Mouse (Mus musculus): Measurements from ENCODE around the gene Chmp4b. TPM values are rescaled to one million over a fixed set of nuclear protein-coding genes. Genes with fewer than 3 reads are reported as not detected.
A peak's percentile ranks its signal among the peaks of the same experiment; 100 is the strongest.

Chmp4b gene
- polyA plus RNA-seq, 1 experiment from 2014 or later = 28.7 TPM

DNA sequence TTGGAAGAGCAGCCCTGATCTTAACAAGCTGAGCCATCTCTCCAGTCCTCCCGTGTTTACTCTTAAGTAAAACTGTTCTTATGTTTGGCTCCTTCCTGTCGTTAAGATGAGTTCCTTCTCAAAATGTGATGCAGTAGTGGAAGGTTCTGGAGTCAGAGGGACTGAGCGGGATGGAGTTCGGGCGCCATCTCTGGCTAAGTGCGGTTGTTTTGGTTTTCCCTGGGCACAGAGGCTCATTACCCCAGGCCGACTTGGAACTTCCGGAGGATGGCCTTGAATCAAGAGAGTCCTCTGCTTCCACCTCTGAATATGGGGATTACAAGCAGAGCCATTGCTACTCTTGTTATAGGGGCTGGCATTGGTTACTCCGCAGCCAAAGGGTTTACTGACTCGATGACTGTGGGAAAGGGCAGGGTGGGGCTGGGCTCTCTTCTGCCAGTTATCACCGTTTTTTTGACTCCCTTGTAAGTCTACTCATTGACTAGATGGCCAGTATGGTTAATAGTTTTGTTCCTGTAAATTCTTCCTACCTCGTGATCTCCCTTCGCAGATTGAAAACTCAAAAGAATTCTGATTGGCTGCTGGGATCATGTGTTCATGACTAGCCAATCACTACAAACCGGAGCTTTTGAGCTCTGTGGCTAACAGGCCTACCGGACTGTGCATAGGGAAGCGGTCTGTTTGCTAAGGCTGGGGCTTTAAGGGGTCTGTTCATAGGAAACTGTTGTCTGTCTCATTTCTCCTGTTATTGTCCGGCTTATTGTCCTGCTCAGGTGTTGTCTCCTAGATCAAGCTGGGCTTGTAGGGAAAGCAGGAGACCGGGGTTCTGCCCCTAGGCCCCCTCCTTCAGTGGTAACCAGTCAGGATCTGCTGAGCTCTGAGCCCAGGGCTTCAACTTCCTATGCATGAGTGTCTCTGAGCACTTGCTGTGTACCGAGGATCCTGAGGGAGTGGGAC, 25.4 kb downstream of the Chmp4b start:
- H3K9ac ChIP-seq (ENCODE audit: low read depth, low read length) = peak overlapping the region; percentile 41

DNA sequence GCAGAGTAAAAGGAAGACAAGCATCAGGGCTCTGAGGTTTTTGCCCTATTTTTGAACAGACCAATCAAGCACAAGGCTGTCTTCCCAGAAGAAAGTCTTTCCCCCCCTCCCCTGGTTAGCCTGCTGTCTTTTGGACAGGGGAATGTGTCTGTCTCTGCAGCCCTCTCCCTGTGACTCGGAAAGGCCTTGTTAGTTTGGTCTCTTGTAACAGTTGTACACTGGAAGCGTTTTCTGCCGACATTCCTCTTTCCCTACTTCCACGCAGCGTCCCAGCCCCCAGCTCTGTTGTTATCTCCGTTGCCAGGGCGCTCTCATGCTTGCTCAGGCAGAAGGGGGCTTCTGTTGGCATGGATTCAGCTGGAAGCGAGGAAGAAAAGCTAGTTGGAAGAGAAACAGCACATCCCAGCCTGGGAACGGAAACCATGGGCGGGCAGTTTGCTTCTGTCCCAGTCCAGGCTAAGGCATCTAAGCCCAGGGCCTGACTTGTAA, 26.2 kb downstream of the Chmp4b start:
- peak; percentile 66 for ATAC-seq
- 14% methylated on average over 10 of the region's 10 CpGs for WGBS
- peaks cover 22% of the 10 kb centered on the region for H3K4me1 ChIP-seq (ENCODE audit: control insufficient read depth, insufficient read depth, low read length)
- peak overlapping the region; percentile 41; the same call in 1 of the 2 replicates for H3K9ac ChIP-seq (ENCODE audit: low read depth, low read length)
- H3K4me3 ChIP-seq (ENCODE audit: low read length) = peak overlapping the region; percentile 16; the same call in 1 of the 2 replicates
- no peaks in the 10 kb centered on the region for H3K27me3 ChIP-seq (replicated peaks; ENCODE audit: control insufficient read depth, insufficient read depth, low read length)
- H3K36me3 ChIP-seq (ENCODE audit: control insufficient read depth, insufficient read depth, low read length) = no peaks in the 10 kb centered on the region
- no peaks in the 10 kb centered on the region for H3K9me3 ChIP-seq (ENCODE audit: control insufficient read depth, low read length)
- peak overlapping the region; percentile 43 for H3K4me2 ChIP-seq (ENCODE audit: low read depth, low read length)
- H3K27ac ChIP-seq (ENCODE audit: low read length) = peak overlapping the region; percentile 96

More for the DNA sequence above, 25.4 kb downstream of the Chmp4b start:
- WGBS = 52% methylated on average over 19 of the region's 19 CpGs
- ATAC-seq = peak; percentile 78
- Histone ChIP-seq H3K4me3 (ENCODE audit: low read length) (peak overlapping the region; percentile 16; the same call in 1 of the 2 replicates), H3K9me3 (ENCODE audit: control insufficient read depth, low read length) (no peaks in the 10 kb centered on the region), H3K27me3 (replicated peaks; ENCODE audit: control insufficient read depth, insufficient read depth, low read length) (no peaks in the 10 kb centered on the region), H3K36me3 (ENCODE audit: control insufficient read depth, insufficient read depth, low read length) (no peaks in the 10 kb centered on the region), H3K27ac (ENCODE audit: low read length) (peak overlapping the region; percentile 96), H3K4me2 (ENCODE audit: low read depth, low read length) (peak overlapping the region; percentile 43), H3K4me1 (ENCODE audit: control insufficient read depth, insufficient read depth, low read length) (peaks cover 20% of the 10 kb centered on the region)

DNA sequence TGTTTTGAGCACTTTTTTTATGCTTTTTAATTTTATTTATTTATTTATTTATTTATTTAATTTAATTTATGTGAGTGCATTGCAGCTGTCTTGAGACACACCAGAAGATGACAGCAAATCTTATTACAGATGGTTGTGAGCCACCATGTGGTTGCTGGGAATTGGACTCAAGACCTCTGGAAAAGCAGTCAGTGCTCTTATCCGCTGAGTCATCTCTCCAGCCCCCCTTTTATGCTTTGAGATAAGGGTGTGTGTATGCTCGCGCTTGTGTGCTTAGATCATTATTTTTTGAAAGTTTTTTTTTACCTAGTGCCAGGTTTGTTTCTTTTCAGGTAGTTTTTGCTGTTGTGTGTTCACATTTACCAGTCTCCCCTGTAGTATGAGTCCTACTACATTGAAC, 27.5 kb downstream of the Chmp4b start:
- ATAC-seq = no peak
- Histone ChIP-seq H3K4me2 (ENCODE audit: low read depth, low read length) (no peak overlapping the region), H3K9me3 (ENCODE audit: control insufficient read depth, low read length) (no peaks in the 10 kb centered on the region), H3K36me3 (ENCODE audit: control insufficient read depth, insufficient read depth, low read length) (no peaks in the 10 kb centered on the region), H3K4me1 (ENCODE audit: control insufficient read depth, insufficient read depth, low read length) (peaks cover 25% of the 10 kb centered on the region), H3K4me3 (ENCODE audit: low read length) (no peak overlapping the region), H3K27ac (ENCODE audit: low read length) (no peak overlapping the region), H3K27me3 (replicated peaks; ENCODE audit: control insufficient read depth, insufficient read depth, low read length) (no peaks in the 10 kb centered on the region), H3K9ac (ENCODE audit: low read depth, low read length) (no peak overlapping the region)
- 67% methylated on average over 3 of the region's 3 CpGs for WGBS

DNA sequence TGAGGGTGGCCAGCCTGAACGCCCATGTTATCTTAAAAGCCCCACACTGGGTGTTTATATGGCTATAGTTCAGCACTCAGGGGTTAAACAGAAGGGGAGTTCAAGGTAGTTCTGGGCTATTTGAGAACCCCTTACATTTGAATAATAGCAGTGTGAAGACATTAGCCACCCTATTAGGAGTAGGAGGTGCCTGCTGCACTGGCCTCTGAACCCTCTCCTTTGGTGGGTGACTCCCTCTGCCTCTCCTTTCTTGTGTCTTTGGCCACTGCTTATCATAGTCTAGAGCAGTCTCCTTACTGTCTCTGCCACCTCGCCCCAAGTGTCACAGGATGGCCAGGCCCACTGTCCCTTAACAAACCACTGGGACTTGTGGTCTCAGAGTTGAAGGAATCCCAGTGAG, 28.8 kb downstream of the Chmp4b start:
- Histone ChIP-seq H3K27ac (ENCODE audit: low read length) (no peak overlapping the region), H3K27me3 (replicated peaks; ENCODE audit: control insufficient read depth, insufficient read depth, low read length) (no peaks in the 10 kb centered on the region), H3K9me3 (ENCODE audit: control insufficient read depth, low read length) (no peaks in the 10 kb centered on the region), H3K4me3 (ENCODE audit: low read length) (no peak overlapping the region), H3K9ac (ENCODE audit: low read depth, low read length) (no peak overlapping the region), H3K4me2 (ENCODE audit: low read depth, low read length) (no peak overlapping the region), H3K4me1 (ENCODE audit: control insufficient read depth, insufficient read depth, low read length) (peaks cover 25% of the 10 kb centered on the region), H3K36me3 (ENCODE audit: control insufficient read depth, insufficient read depth, low read length) (no peaks in the 10 kb centered on the region)
- 66% methylated on average over 2 of the region's 2 CpGs for WGBS
- no peak for ATAC-seq

DNA sequence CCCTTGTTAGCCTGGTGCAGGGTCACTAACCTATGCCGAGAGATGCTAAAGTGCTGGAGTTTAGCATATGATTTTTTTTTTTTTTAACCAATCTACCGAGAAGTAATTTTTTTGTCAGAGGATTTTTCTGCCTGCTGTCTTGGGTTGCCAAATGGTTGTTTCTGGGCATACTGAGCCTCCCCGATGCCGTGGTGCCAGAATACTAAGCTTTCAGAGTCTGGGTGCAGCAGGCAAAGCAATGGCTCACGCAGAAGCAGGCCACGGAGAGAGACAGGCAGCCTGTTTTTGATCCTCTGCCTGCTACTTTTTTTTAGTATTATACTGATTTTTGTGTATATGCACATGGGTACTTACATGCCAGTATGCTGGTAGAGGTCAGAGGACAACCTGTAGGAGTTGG, 29.4 kb downstream of the Chmp4b start:
- 88% methylated on average over 6 of the region's 6 CpGs for WGBS
- Histone ChIP-seq H3K4me2 (ENCODE audit: low read depth, low read length) (no peak overlapping the region), H3K4me1 (ENCODE audit: control insufficient read depth, insufficient read depth, low read length) (peaks cover 25% of the 10 kb centered on the region)

DNA sequence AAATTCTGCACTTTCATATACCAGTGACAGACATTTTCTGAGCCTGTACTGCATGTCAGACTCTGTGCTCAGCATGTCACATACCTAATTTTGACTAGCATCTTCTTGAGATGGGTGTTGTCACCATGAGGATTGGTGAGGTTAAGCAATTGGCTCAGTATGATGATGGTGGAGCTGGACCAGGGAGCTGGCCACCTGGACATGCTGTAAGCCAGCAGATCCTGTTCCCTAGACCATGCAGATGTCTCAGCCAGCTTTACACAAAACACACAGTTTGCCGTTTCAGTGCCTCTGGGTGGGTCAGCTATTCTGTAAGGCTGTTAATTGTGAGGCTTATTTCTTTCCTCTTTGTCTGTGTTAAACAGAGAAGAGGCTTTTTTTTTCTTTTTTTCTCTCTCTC, 31.2 kb downstream of the Chmp4b start:
- WGBS = 56% methylated on average over 1 of the region's 1 CpGs
- Histone ChIP-seq H3K4me3 (ENCODE audit: low read length) (no peak overlapping the region), H3K4me2 (ENCODE audit: low read depth, low read length) (no peak overlapping the region), H3K9me3 (ENCODE audit: control insufficient read depth, low read length) (no peaks in the 10 kb centered on the region), H3K27me3 (replicated peaks; ENCODE audit: control insufficient read depth, insufficient read depth, low read length) (no peaks in the 10 kb centered on the region), H3K36me3 (ENCODE audit: control insufficient read depth, insufficient read depth, low read length) (no peaks in the 10 kb centered on the region), H3K9ac (ENCODE audit: low read depth, low read length) (no peak overlapping the region), H3K27ac (ENCODE audit: low read length) (no peak overlapping the region), H3K4me1 (ENCODE audit: control insufficient read depth, insufficient read depth, low read length) (peaks cover 12% of the 10 kb centered on the region)
- ATAC-seq = no peak

More for the DNA sequence above, 29.4 kb downstream of the Chmp4b start:
- Histone ChIP-seq H3K9ac (ENCODE audit: low read depth, low read length) (no peak overlapping the region), H3K27ac (ENCODE audit: low read length) (no peak overlapping the region), H3K27me3 (replicated peaks; ENCODE audit: control insufficient read depth, insufficient read depth, low read length) (no peaks in the 10 kb centered on the region), H3K36me3 (ENCODE audit: control insufficient read depth, insufficient read depth, low read length) (no peaks in the 10 kb centered on the region), H3K9me3 (ENCODE audit: control insufficient read depth, low read length) (no peaks in the 10 kb centered on the region), H3K4me3 (ENCODE audit: low read length) (no peak overlapping the region)
- ATAC-seq = no peak

DNA sequence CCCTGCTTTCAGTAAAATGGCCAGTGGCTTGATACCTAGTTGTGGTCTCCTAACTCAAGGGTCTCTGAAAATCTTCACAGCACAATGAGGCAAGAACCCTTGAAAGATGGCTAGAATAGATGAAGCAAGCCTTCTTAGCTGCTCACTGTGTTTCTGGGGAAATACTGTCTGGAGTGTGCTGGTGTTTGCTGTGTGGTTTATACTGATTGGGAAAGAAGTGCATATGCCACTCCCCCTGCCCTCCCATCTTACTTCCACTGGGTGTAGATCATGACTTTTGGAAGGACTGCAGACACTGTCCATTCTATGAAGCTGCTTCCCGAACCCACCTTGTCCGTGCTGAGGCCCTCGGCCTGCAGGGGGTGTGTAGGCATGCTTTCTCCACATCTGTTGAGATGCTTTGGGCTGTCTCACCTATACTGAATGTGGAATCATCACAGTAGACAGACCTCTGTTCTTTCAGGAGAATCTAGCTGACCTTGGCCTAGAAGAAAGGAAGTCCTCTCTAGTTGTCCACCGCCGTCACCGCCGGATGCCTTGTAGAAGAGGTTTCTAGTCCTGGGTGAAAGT, 33.5 kb downstream of the Chmp4b start:
- ATAC-seq = no peak
- 92% methylated on average over 7 of the region's 7 CpGs for WGBS

DNA sequence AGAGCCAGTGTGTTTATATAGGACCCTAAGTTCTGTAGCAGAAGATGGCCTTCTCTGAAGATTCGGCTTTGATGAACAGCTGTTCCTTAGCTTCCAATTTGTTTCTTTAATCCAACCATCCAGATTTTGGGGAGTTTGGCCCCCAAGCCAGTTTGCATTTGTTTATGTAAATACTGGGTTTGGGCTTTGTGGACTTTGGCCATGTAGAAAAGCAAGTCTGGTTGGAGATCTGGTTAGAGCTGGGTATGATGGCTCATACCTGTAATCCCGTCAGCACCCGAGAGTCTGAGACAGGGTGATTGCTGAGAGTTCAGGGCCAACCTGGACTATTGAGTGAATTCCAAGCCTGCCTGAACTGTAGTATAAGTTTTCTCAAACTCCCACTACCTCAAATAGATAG, 34.3 kb downstream of the Chmp4b start:
- ATAC-seq = no peak
- H3K27me3 ChIP-seq (replicated peaks; ENCODE audit: control insufficient read depth, insufficient read depth, low read length) = no peaks in the 10 kb centered on the region
- H3K9ac ChIP-seq (ENCODE audit: low read depth, low read length) = no peak overlapping the region
- no peak overlapping the region for H3K4me2 ChIP-seq (ENCODE audit: low read depth, low read length)
- H3K27ac ChIP-seq (ENCODE audit: low read length) = no peak overlapping the region
- 69% methylated on average over 3 of the region's 3 CpGs for WGBS
- 0 out of 2 replicates have a peak, but pooled peaks cover 6% of the 10 kb centered on the region for H3K4me1 ChIP-seq (ENCODE audit: control insufficient read depth, insufficient read depth, low read length)
- H3K9me3 ChIP-seq (ENCODE audit: control insufficient read depth, low read length) = no peaks in the 10 kb centered on the region
- no peak overlapping the region for H3K4me3 ChIP-seq (ENCODE audit: low read length)
- H3K36me3 ChIP-seq (ENCODE audit: control insufficient read depth, insufficient read depth, low read length) = peaks cover 10% of the 10 kb centered on the region; the same call in 1 of the 2 replicates

More for the DNA sequence above, 33.5 kb downstream of the Chmp4b start:
- Histone ChIP-seq H3K4me1 (ENCODE audit: control insufficient read depth, insufficient read depth, low read length) (0 out of 2 replicates have a peak, but pooled peaks cover 6% of the 10 kb centered on the region), H3K9ac (ENCODE audit: low read depth, low read length) (no peak overlapping the region), H3K27ac (ENCODE audit: low read length) (no peak overlapping the region), H3K4me2 (ENCODE audit: low read depth, low read length) (no peak overlapping the region), H3K36me3 (ENCODE audit: control insufficient read depth, insufficient read depth, low read length) (peaks cover 6% of the 10 kb centered on the region; the same call in 1 of the 2 replicates), H3K9me3 (ENCODE audit: control insufficient read depth, low read length) (no peaks in the 10 kb centered on the region), H3K27me3 (replicated peaks; ENCODE audit: control insufficient read depth, insufficient read depth, low read length) (no peaks in the 10 kb centered on the region), H3K4me3 (ENCODE audit: low read length) (no peak overlapping the region)

DNA sequence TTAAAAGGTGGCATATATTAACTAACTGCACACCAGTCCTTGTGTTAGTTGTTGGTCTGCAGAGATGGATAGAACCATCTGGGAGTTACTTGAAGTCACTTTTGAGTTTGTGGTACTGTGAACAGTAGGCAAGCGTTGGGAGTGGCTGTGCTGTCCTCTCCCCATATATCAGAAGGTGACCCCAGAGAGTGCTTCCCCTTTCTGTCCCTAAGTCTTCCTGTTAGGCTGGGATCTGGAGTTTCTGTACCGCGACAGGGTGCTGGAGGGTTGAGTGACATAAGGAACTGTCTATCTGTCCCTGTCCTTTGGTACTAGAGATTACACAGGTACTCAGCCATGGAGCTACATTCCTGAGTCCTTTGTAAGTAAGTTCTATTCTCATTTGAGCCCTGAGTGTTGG, 35.3 kb downstream of the Chmp4b start:
- Histone ChIP-seq H3K9ac (ENCODE audit: low read depth, low read length) (no peak overlapping the region), H3K27ac (ENCODE audit: low read length) (no peak overlapping the region), H3K4me2 (ENCODE audit: low read depth, low read length) (no peak overlapping the region), H3K27me3 (replicated peaks; ENCODE audit: control insufficient read depth, insufficient read depth, low read length) (no peaks in the 10 kb centered on the region), H3K4me1 (ENCODE audit: control insufficient read depth, insufficient read depth, low read length) (0 out of 2 replicates have a peak, but pooled peaks cover 6% of the 10 kb centered on the region), H3K36me3 (ENCODE audit: control insufficient read depth, insufficient read depth, low read length) (peaks cover 13% of the 10 kb centered on the region; the same call in 1 of the 2 replicates), H3K9me3 (ENCODE audit: control insufficient read depth, low read length) (no peaks in the 10 kb centered on the region), H3K4me3 (ENCODE audit: low read length) (no peak overlapping the region)
- no peak for ATAC-seq
- 86% methylated on average over 3 of the region's 3 CpGs for WGBS
